Mouse (Mus musculus): ENCODE results near the gene Lancl2. TPM values are rescaled to one million over a fixed set of nuclear protein-coding genes. Genes with fewer than 3 reads are reported as not detected.

Lancl2 gene
- 10 to 100 TPM; 15.1 to 15.8 TPM for total RNA-seq (2021)
- long read RNA-seq, experiment 1, transcript Lancl2-201 (9 exons, 2,509 nt) = major isoform, 5 of 8 reads
- long read RNA-seq, experiment 1, partial matches to known transcripts = 1 of 8 reads
- long read RNA-seq, experiment 1, other reads (novel, unspliced or antisense) = 2 of 8 reads
- long read RNA-seq, experiment 2, partial matches to known transcripts = 3 of 9 reads
- long read RNA-seq, experiment 2, other reads (novel, unspliced or antisense) = 0 of 9 reads

DNA sequence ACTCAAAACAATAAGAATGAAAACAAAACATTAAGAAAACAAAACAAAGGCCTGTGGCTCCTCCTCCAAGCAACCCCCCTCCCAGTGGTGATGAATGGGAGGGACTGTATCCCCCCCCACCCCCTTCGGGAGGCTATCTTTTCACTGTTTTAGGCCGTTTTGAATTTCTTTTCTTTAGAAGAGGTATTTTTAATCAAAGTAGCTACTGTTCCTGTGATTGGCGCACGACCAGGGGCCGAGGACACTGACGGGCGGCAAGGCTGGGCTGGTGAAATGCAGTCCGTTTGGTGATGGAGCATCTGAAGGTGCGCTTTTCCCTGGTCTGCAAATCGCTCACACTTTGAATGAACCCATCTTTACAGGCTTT lies at the start of gene Lancl2:
Lancl2 (plus strand) TSS at position 165 of the 367 bp plus-strand sequence.
- peak; percentile 24 for DNase-seq

- DNase-seq = no peak
Measured at GRCm38 (mm10) chr6:57661295-57661694, 41.0 kb upstream of the Lancl2 start.

GRCm38 (mm10) chr6:57684156-57684555 lies 18.2 kb upstream of the Lancl2 start:
- no peak for DNase-seq

DNA sequence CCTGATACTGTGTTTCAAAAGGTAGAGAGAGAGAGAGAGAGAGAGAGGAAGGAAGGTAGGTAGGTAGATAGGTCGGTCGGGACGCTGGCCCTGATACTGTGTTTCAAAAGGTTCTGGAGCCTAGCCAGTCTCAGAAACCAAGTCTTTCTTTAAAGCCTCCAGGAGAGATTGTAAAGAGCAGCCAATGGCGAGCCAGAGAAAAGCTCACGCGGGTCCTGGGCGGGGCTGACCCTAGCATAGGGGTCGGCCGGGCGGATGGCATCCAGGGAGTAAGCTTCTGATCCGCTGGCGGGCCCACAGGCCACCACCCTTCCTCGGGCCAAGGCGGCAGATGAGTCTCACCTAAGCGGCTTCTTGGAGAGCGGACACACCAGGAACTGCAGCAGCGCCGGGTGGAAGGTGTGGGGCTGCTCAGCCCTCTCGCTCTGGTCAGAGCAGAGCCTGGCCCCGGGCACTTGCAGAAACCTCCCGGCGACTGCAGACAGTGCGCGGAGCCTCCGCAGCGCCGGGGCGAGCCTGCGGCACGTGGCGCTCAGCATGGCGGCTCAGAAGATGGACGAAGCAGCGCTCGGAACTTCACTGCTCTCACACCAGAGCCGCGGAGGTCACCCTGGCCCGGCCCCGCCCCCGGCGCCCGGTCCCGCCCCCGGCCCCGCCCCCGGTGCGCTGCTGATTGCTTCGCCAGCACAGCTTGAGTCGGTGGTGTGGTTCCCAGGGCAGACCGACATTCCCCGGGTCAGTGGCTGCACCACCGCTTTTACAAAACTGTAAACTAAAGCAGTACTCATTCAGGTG lies 10.7 kb upstream of the Lancl2 start, which contains the start of gene Pyurf:
Pyurf (minus strand) TSS at position 612 of the 795 bp plus-strand sequence.
- peak; percentile 84 for DNase-seq

DNA sequence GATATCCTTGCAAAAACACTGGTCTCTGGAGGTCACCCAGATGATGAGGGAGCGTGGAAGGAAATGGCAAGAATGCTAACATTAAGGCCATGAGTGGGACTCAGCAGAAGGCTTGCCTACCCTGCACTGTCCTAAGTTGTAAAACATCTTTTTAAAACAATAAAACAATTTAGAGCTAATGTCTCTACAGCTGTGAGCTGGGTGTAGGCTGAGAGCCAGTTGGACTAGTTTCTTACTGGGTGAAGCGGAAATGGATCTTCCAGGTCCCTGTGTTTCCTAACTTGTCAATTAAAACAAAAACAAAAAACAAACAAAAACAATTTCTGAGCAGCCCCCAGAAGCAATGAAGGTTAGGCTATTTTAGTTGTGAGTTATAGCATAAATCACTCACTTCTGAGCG lies 9.2 kb upstream of the Lancl2 start:
- DNase-seq = no peak

- DNase-seq = no peak
Measured at GRCm38 (mm10) chr6:57701686-57702085, 654 bp upstream of the Lancl2 start.

GRCm38 (mm10) chr6:57702743-57703499 lies 581 bp downstream of the Lancl2 start:
- DNase-seq = peak; percentile 93

DNA sequence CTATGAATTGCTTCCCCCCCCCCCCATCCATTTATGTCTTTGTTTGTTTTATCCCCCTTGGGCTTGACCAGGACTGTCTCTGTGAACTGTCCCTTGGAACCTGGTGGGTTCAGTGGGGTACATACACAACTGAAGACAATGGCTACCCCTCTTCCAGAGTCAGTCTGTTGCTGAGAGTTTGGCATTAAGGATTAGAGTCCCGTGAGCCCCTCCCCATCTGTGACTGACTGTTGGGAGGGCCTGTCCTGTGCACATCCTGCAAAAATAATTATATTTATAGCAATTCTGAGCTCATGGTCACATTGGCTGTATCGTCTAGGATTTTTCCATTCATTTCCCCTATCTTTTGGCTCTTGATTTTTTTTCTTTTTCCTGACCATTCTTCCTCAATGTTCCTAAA lies 1.4 kb downstream of the Lancl2 start:
- no peak for DNase-seq

- DNase-seq = no peak
Measured at GRCm38 (mm10) chr6:57706721-57707120, 4.4 kb downstream of the Lancl2 start.

GRCm38 (mm10) chr6:57711726-57712125 lies 9.4 kb downstream of the Lancl2 start:
- DNase-seq = no peak

GRCm38 (mm10) chr6:57721347-57721746 lies 19.0 kb downstream of the Lancl2 start:
- no peak for DNase-seq

- no peak for DNase-seq
Measured at GRCm38 (mm10) chr6:57742749-57743148, 40.4 kb downstream of the Lancl2 start.

GRCm38 (mm10) chr6:57743333-57743732 lies 41.0 kb downstream of the Lancl2 start:
- no peak for DNase-seq

- DNase-seq = no peak
Measured at GRCm38 (mm10) chr6:57744123-57744522, 41.8 kb downstream of the Lancl2 start.

DNA sequence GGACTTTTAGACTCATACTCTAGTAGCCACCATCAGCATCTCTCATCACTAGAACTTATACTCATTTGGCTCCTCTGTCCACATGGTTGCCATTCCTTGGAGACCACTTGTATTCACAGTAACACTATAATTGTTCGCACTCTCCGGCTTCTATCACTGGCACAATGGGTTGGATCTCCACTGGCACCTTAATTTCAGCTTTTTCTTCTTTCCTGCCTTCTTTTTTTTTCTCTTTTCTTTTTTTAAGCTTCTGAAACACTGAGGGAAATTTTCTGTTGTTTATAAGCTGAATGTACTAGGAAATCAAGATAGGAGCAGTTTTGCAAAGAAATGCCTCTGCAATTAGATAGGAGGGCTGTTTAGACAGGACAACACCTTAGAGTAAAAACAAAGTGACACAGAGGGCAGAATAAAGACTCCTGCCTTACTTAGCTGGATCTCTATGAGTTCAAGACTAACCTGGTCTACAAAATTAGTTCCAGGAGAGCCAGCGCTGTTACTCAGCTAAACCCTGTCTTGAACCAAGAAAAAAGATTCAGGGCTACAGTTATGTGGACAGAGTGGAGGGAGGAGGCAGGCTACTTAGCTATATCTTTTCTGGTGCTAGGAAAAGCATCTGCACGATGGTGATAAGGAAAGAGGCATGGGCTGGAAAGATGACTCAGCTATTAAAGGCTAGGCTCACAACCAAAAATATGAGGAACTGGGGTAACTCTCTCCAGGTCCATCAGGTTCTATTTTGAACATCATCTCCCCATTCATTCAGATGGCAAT lies 42.8 kb downstream of the Lancl2 start:
- no peak for DNase-seq

DNA sequence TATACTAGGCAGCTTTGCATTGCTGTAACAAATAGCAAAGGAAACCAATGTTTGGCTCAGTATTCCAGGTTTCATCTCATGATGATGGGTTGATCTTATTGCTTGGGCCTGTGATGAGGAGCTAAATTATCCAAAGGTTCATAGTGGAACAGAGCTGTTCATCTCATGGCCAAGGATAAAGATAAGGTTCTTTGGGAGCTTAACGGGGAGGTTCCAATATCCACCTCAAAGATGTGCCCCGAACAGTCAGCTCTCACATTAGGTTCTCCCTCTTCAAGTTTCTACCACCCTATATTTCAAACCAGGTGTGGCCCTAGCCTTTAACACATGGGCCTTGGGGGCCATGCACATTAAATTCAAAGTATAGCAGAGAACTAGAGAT lies 43.4 kb downstream of the Lancl2 start:
- no peak for DNase-seq

GRCm38 (mm10) chr6:57753962-57754759 lies 51.8 kb downstream of the Lancl2 start:
- no peak for DNase-seq

DNA sequence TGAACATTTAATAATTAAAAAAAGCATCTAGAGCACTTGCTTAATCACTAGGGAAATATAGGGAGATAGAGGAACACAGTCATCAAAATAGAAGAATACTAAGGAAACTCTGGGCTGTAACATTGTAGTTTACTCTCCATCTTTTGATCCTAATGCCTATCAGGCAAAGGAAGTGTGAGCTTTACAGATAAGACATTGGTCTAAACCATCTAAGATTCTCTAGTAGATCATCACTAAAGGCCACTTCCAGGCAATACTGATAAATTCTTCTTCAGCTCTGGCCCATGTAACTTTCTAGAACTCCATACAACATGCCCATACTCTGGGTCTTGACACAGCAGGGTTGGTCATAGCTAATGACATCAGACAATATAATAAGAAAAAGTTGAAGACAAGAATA lies 60.7 kb downstream of the Lancl2 start:
- DNase-seq = no peak

DNA sequence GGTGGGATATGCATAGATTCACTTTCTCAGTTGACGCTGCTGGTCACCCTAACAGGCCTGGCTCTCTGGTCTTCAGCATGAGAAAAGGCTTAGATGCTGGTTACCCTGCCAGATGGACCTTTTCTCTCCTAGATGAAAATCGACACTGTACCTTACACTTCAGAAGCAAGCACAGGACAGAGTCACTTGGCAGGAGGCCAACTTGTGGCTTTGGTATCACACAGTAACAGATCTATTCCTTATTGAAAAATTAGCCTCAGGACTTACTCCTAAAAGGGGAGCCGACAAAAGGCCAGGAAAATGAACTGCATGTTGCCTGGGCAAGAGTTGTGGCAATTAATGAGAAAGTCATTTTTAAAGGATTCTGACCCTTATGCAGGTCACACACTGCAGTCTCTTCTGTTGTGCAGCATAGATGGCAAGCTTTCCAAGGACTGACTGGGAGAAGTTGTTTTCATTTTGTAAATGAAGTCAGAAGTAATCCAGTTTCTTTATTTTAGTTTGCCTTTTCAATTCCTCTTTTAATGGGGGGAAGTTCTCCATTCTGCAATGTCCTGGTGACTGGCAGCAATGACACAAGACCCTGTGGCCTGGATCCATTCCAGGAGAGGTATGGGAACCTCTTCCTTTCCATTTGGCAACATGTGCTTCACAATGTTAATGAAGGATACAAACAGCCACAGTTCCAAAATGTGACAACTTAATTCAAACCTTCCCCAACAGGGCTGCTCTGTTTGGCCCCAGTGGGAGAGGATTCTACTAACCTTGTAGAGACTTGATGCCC lies 62.9 kb downstream of the Lancl2 start:
- peak; percentile 8 for DNase-seq

GRCm38 (mm10) chr6:57766287-57766686 lies 63.9 kb downstream of the Lancl2 start:
- DNase-seq = no peak
